Mouse (Mus musculus): Measurements from ENCODE around the gene Pip5k1b.

Pip5k1b gene

DNA sequence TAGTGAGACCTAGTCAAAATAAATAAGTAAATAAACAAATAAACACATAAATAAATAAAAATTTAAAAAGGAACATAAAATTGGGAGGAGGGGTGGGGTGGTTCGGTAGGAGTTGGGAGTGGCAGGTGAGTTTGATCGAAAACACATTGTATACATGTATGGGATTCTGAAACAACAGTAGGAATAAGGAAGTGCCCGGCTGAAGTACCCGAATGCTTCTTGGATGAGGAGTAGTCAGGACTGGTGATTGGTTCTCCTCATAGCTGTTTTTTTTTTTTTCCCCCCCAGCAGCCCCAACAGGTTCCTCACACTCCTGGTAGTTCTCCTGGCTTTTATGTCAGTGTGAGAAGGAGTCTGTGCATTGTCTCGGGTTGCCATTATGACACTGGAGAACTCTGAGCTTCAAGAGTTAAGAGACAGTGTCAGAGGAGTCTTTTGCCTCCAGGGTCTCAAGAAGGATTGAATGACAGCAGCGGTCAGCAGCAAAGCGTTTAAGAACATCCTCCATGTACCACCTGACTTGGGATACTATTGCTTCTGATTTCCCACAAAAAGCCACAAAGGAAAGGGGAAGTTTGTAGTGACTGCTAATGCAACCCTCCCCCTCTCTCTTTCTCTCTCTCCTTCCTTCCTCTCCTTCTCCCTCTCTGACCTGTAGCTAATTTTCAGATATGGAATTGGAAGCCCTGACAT lies 274.2 kb downstream of the Pip5k1b start:
- no peak for DNase-seq

GRCm38 (mm10) chr19:24280601-24281228 lies 275.0 kb downstream of the Pip5k1b start, which contains the start of gene Fxn:
Gene Fxn (minus strand): TSS chr19:24280605.
- DNase-seq: no peak

- DNase-seq: peak; percentile 72 to 82
Measured at GRCm38 (mm10) chr19:24279706-24280600, 275.7 kb downstream of the Pip5k1b start.

DNA sequence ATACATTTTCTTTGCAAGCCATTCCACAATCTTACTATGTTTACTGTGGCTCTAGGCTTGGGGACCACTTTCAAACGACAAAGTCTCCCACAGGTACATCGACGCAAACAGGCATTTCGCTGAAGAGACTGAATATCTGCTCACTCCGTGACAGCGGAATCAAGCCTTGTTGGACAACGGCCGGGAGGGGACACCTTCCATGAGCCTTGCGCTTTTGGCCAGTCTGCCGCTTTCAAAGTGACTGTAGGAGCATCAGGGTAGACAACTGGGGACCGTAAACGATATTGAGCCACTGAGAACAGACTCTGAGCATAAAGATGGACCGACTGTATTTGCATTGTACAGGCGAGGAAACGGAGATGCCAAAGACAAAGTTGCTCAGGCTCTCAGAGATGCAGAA lies 276.8 kb downstream of the Pip5k1b start:
- no peak for DNase-seq

GRCm38 (mm10) chr19:24274281-24274680 lies 281.4 kb downstream of the Pip5k1b start:
- DNase-seq: no peak

- DNase-seq: peak; percentile 68 to 74
Measured at GRCm38 (mm10) chr19:24271746-24272426, 283.8 kb downstream of the Pip5k1b start.

- DNase-seq: no peak
Measured at GRCm38 (mm10) chr19:24271326-24271725, 284.3 kb downstream of the Pip5k1b start.

DNA sequence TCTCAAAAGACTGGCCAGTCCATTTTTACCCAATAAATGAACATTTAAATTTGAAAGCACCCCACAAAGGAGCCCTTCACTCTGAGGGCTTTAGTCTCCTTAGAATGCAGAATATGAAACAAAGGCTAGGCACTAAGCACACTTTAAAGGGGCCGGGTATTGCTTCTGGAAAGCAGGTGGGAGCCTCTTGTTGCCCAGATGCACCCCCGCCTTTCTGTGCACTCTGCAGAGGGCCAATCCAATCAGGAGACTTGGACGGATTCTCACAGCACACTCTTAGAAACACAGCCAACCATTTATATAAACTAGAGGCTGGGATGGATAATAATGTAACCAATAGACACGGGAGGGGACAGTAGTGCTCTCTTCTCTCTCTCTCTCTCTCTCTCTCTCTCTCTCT lies 287.1 kb downstream of the Pip5k1b start:
- no peak for DNase-seq

DNA sequence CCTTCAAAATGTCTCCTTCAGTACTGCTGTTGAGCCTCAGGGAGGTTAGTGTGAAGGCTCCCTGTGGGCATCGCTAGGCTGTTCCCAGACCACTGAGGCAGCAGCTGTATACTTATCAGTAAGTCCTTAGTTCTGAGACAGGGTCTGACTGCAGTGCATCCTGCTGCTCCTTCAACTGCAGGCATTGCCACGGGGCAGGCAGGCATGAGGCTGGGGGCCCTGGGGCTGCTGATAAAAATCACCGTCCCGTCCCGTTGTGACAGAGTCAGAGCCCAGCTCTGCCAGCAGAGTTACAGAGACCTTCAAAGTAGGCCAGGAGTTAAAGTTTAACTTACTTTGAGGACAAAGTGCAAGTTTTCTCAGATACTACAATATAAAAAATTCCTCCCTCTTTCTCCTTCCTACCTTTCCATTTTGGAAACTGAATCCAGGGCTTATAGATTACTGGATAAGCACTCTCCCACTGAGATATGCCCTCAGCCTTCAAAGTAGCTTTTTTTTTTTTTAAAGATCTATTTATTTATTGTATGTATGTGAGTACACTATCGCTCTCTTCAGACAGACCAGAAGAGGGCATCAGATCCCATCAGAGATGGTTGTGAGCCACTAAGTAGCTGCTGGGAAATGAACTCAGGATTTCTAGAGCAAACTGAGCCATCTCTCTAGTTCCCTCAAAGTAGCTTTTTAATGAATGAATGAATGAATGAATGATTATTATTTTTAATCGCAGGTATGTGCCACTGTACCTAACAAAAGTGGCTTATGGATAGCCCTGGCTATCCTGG lies 289.4 kb downstream of the Pip5k1b start:
- no peak for DNase-seq

GRCm38 (mm10) chr19:24264991-24265390 lies 290.7 kb downstream of the Pip5k1b start:
- peak; percentile 80 to 83 for DNase-seq

- no peak for DNase-seq
Measured at GRCm38 (mm10) chr19:24262736-24263135, 292.9 kb downstream of the Pip5k1b start.

DNA sequence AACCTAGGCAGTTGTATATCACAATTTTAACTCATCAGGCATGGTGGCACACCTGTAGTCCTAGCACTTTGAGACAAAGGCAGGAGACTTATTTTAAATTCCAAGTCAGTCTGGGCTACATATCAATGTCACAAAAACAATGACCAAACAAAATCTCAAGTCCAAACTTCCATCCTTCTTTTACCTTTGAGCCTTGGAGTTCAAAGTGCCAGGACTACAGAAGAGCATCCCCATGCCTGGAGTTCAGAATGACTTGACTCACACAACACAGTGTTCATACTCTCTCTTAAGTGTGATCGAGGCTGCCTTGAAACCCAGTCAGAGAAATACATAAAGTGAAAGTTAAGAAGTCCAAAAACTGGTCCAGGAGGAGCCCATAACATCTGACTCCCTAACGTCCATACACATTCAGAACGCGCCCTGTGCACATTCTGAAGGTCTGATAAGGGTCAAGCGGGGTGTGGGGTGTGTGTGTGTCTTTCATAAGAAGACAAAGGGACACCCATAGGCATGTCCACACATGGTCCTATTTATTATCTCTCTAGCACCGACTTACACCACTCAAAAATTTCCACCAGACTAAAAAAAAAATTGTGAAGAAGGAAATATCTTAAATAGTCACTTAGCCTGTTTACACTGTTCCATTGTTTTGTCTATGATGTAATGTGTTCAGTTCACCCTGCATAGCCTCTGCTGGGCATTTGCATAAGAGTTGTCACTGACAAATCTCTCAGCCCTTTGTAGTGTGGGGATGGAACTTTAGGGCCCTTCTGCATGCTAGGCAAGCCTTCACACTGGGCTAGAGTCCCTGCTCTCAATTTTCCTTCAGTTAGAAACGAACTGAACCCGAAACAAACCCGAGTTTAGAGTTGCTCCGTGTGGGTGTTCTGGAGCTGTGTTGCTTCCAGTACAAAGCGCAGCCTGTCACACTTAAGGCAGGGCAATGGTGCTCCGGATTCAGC lies 296.0 kb downstream of the Pip5k1b start:
- no peak for DNase-seq

GRCm38 (mm10) chr19:24258368-24258767 lies 297.3 kb downstream of the Pip5k1b start:
- DNase-seq: no peak

- DNase-seq: no peak
Measured at GRCm38 (mm10) chr19:24257962-24258361, 297.7 kb downstream of the Pip5k1b start.

GRCm38 (mm10) chr19:24253657-24254260 lies 301.9 kb downstream of the Pip5k1b start:
- DNase-seq: no peak

- no peak for DNase-seq
Measured at GRCm38 (mm10) chr19:24251869-24252268, 303.8 kb downstream of the Pip5k1b start.

Data from B cell, adult 2 months (primary cell).